Mouse (Mus musculus) lung, adult 2 months (tissue): ENCODE measurements at regions not wholly inside any gene's neighbourhood (a gene's known extent, or its start where the extent isn't known, plus 50 kb on each side); places are given as distances from the start of the nearest gene placed in this dataset.

Source experiments
- CTCF ChIP-seq: fragments of 200-500 bp; IDR thresholded peaks from 2 replicates; pipeline ENCODE4 v1.5.1; 2011; ENCODE audit warnings: mild to moderate bottlenecking, low read length, control low read depth; ENCODE audit not compliant: insufficient read depth
- POLR2A ChIP-seq: fragments of 200-500 bp; IDR thresholded peaks from 2 replicates; pipeline ENCODE4 v1.6.1; 2011; ENCODE audit warnings: low read depth, mild to moderate bottlenecking, control low read depth, low read length, borderline replicate concordance; ENCODE audit errors: extremely low read depth

GRCm38 (mm10) chrX:21428081-21428480 lies 56.3 kb upstream of the Agtr2 start:
- TF ChIP-seq CTCF (no peak), POLR2A (no peak)
